ENCODE assay signal across 18 mouse cellular contexts in the genomic region with DNA sequence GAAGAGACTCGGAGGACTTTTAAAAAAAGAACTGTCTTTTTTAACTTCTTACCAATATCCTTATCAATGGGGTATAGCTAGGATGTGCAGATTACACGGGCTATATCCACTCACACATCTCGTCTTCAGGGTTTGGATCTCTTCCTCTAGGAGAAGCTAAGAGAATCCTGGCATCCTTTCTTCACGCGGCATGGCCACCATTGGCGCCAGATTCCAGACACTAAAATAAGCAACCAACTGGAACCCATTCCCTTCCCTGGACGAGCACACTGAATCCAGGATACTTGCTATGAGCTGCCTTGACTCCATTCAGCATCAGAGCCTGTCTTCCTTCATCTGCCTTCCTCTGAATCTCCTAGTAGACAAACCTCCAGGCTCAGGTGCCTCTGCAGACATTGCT.
"Had no signal": no experiment of that assay in that cellular context is flagged by ENCODE, and none has a peak within 500 bp of the region (broad histone marks: within the 10 kb centered on the region; RNA-seq: fewer than 3 reads in every experiment).

No protein-coding gene starts in this region.

- H3K36me3 ChIP-seq: intestine, embryonic 15.5 days; kidney, embryonic 15.5 days; limb, embryonic 12.5 days; limb, embryonic 15.5 days; midbrain, embryonic 13.5 days had no signal

- H3K9ac ChIP-seq: intestine, embryonic 15.5 days; kidney, embryonic 15.5 days; limb, embryonic 12.5 days; limb, embryonic 15.5 days; liver, embryonic 14.5 days; liver, postnatal 0 days; lung, embryonic 14.5 days; midbrain, embryonic 13.5 days had no signal

- H3K27ac ChIP-seq: intestine, embryonic 15.5 days; kidney, embryonic 15.5 days; limb, embryonic 12.5 days; limb, embryonic 15.5 days; liver, embryonic 14.5 days; macrophage; midbrain, embryonic 13.5 days; stomach, postnatal 0 days had no signal

- H3K9me3 ChIP-seq: intestine, embryonic 15.5 days; kidney, embryonic 15.5 days; limb, embryonic 12.5 days; limb, embryonic 15.5 days; midbrain, embryonic 13.5 days had no signal

- H3K27me3 ChIP-seq: intestine, embryonic 15.5 days; kidney, embryonic 15.5 days; limb, embryonic 12.5 days; midbrain, embryonic 13.5 days had no signal

- H3K4me3 ChIP-seq: intestine, embryonic 15.5 days; kidney, embryonic 15.5 days; limb, embryonic 12.5 days; limb, embryonic 15.5 days; midbrain, embryonic 13.5 days had no signal

- ATAC-seq: intestine, embryonic 15.5 days; liver, postnatal 0 days; lung, postnatal 0 days; midbrain, embryonic 13.5 days had no signal

- DNase-seq: kidney, adult 11 months; kidney, adult 8-10 months; kidney, postnatal 10 days; kidney, postnatal 36 days; layer of hippocampus, postnatal 36 days; liver, postnatal 0 days; lung, embryonic 14.5 days; thymus, postnatal 25 days had no signal

- H3K4me1 ChIP-seq: intestine, embryonic 15.5 days; kidney, embryonic 15.5 days; limb, embryonic 12.5 days; limb, embryonic 15.5 days; midbrain, embryonic 13.5 days had no signal

- H3K4me2 ChIP-seq: intestine, embryonic 15.5 days; kidney, embryonic 15.5 days; limb, embryonic 12.5 days; limb, embryonic 15.5 days; liver, embryonic 11.5 days; lung, embryonic 14.5 days; midbrain, embryonic 13.5 days had no signal
